Mouse (Mus musculus) ES-E14 (cell line): ENCODE results near the gene Slc12a5. TPM values are rescaled to one million over a fixed set of nuclear protein-coding genes. Genes with fewer than 3 reads are reported as not detected.

ENCODE experiments used
- DNase-seq: peaks from one replicate; pipeline ENCODE4 v3.0.0-alpha.2; 2013; ENCODE audit warnings: low read depth, low spot score
- H3K27ac ChIP-seq: 2 replicates; pipeline ENCODE4 v1.5.1; 2012; ENCODE audit warnings: low read depth, mild to moderate bottlenecking, low read length, moderate library complexity, mixed read lengths; ENCODE audit not compliant: poor library complexity, insufficient read depth, severe bottlenecking
- H3K36me3 ChIP-seq: 2 replicates; pipeline ENCODE4 v1.6.1; 2012; ENCODE audit warnings: mild to moderate bottlenecking, low read length, moderate library complexity, mixed read lengths; ENCODE audit not compliant: control insufficient read depth, poor library complexity, insufficient read depth, severe bottlenecking
- H3K4me1 ChIP-seq, 2 experiments: fragments of 150-350 bp in 1 of 2; sonication (generic) in 1 of 2; 2 replicates each; pipeline ENCODE4 v1.6.1; 2012; ENCODE audit warnings: low read length in 2 of 2, mild to moderate bottlenecking in 1 of 2, mixed read lengths in 1 of 2; ENCODE audit not compliant: control insufficient read depth in 2 of 2, insufficient read depth in 2 of 2, poor library complexity in 1 of 2
- H3K4me3 ChIP-seq, 2 experiments: fragments of 150-350 bp in 1 of 2; sonication (generic) in 1 of 2; 2 replicates each; pipeline ENCODE4 v1.5.1; 2012; ENCODE audit warnings: low read length in 2 of 2, low read depth in 1 of 2, mild to moderate bottlenecking in 1 of 2, mixed read lengths in 1 of 2; ENCODE audit not compliant: insufficient read depth in 1 of 2, poor library complexity in 1 of 2, severe bottlenecking in 1 of 2
- H3K9ac ChIP-seq: 2 replicates; pipeline ENCODE4 v1.6.1; 2012; ENCODE audit warnings: low read depth, mild to moderate bottlenecking, low read length, mixed read lengths; ENCODE audit not compliant: poor library complexity, insufficient read depth, severe bottlenecking
- H3K9me3 ChIP-seq: fragments of 150-350 bp; sonication (generic); 2 replicates; pipeline ENCODE4 v1.6.1; 2012; ENCODE audit warnings: low read depth, mild to moderate bottlenecking, low read length; ENCODE audit not compliant: control insufficient read depth, insufficient read depth
- CHD2 ChIP-seq: IDR thresholded peaks from 2 replicates; pipeline ENCODE4 v1.6.1; 2014; ENCODE audit warnings: mild to moderate bottlenecking, low read depth, low read length, inconsistent platforms
- HCFC1 ChIP-seq: IDR thresholded peaks from 2 replicates; pipeline ENCODE4 v1.6.1; 2012; ENCODE audit warnings: low read length, inconsistent platforms, borderline replicate concordance; ENCODE audit not compliant: insufficient read depth
- MAFK ChIP-seq: IDR thresholded peaks from 2 replicates; pipeline ENCODE4 v1.6.1; 2014; ENCODE audit warnings: mild to moderate bottlenecking, low read depth, low read length, inconsistent platforms; ENCODE audit not compliant: insufficient read depth
- ZC3H11A ChIP-seq: IDR thresholded peaks from 2 replicates; pipeline ENCODE4 v1.6.1; 2012; ENCODE audit warnings: low read depth, mild to moderate bottlenecking, inconsistent platforms, low read length, borderline replicate concordance
- ZNF384 ChIP-seq: IDR thresholded peaks from 2 replicates; pipeline ENCODE4 v1.6.1; 2012; ENCODE audit warnings: low read depth, low read length, inconsistent platforms
- in situ Hi-C, 2 experiments: fragments of 600-800 bp; cut with MboI; formaldehyde crosslinking; loops; one replicate each; pipeline ENCODE4 v1.15.1; 2025; ENCODE audit warnings: low sequenced_read_pairs in 2 of 2, inconsistent platforms in 1 of 2; ENCODE audit not compliant: unreplicated experiment in 2 of 2
- total RNA-seq: library from RNA; depleted of rRNA; stranded (reverse); fragments of 300-350 nt; gene quantifications from 2 replicates; pipeline ENCODE4 v1.2.3, GENCODE M21; 2012

Gene Slc12a5
- total RNA-seq, 1 experiment, result 1.7 TPM

GRCm38 (mm10) chr2:164972646-164973045, 12.0 kb downstream of the Slc12a5 start:
- no peaks in the 10 kb centered on the region for H3K9me3 ChIP-seq
- H3K36me3 ChIP-seq, result no peaks in the 10 kb centered on the region
- in situ Hi-C loops, result no loop called here
- no peak for DNase-seq
- TF ChIP-seq CHD2 (no peak), HCFC1 (no peak), MAFK (no peak), ZNF384 (no peak), ZC3H11A (no peak)
- no peak overlapping the region for H3K27ac ChIP-seq
- no peak overlapping the region for H3K4me3 ChIP-seq
- H3K4me1 ChIP-seq, result peaks cover 0 to 11% of the 10 kb centered on the region in 2 experiments; a peak in 1 of 4 replicates
- no peak overlapping the region for H3K9ac ChIP-seq

GRCm38 (mm10) chr2:164975611-164976010, 15.0 kb downstream of the Slc12a5 start:
- Histone ChIP-seq H3K4me1 (peaks cover 0 to 3% of the 10 kb centered on the region in 2 experiments; a peak in 1 of 4 replicates), H3K9me3 (no peaks in the 10 kb centered on the region), H3K36me3 (no peaks in the 10 kb centered on the region), H3K4me3 (no peak overlapping the region), H3K9ac (no peak overlapping the region), H3K27ac (no peak overlapping the region)
- no peak for DNase-seq
- in situ Hi-C loops, result no loop called here
- TF ChIP-seq MAFK (no peak), ZNF384 (no peak), ZC3H11A (no peak), CHD2 (no peak), HCFC1 (no peak)

GRCm38 (mm10) chr2:164979749-164980148, 19.1 kb downstream of the Slc12a5 start:
- H3K27ac ChIP-seq, result no peak overlapping the region
- no peak overlapping the region for H3K9ac ChIP-seq
- H3K4me3 ChIP-seq, result no peak overlapping the region
- in situ Hi-C loops, result no loop called here
- DNase-seq, result peak; percentile 77
- H3K4me1 ChIP-seq, result no peaks in the 10 kb centered on the region
- no peak for TF ChIP-seq MAFK
- TF ChIP-seq CHD2, result no peak
- no peak for TF ChIP-seq HCFC1
- no peak for TF ChIP-seq ZNF384
- no peak for TF ChIP-seq ZC3H11A
- no peaks in the 10 kb centered on the region for H3K36me3 ChIP-seq
- no peaks in the 10 kb centered on the region for H3K9me3 ChIP-seq

GRCm38 (mm10) chr2:164985962-164986361, 25.4 kb downstream of the Slc12a5 start:
- no peak overlapping the region for H3K9ac ChIP-seq
- H3K27ac ChIP-seq, result no peak overlapping the region
- no peak overlapping the region for H3K4me3 ChIP-seq
- TF ChIP-seq ZNF384, result no peak
- H3K4me1 ChIP-seq, result peaks cover 0 to 4% of the 10 kb centered on the region in 2 experiments; a peak in 1 of 4 replicates
- in situ Hi-C loops, result no loop called here
- no peaks in the 10 kb centered on the region for H3K36me3 ChIP-seq
- DNase-seq, result no peak
- H3K9me3 ChIP-seq, result no peaks in the 10 kb centered on the region

GRCm38 (mm10) chr2:164986371-164987027, 25.9 kb downstream of the Slc12a5 start:
- no peak for TF ChIP-seq CHD2
- no peak for TF ChIP-seq HCFC1
- no peak for TF ChIP-seq ZC3H11A
- no peak for TF ChIP-seq ZNF384
- no peak for TF ChIP-seq MAFK
- no peak for DNase-seq
- in situ Hi-C loops, result no loop called here

More at GRCm38 (mm10) chr2:164986371-164987027, 25.9 kb downstream of the Slc12a5 start:
- peaks cover 0 to 4% of the 10 kb centered on the region in 2 experiments; a peak in 1 of 4 replicates for H3K4me1 ChIP-seq
- H3K9me3 ChIP-seq, result no peaks in the 10 kb centered on the region
- no peak overlapping the region for H3K9ac ChIP-seq
- no peak overlapping the region for H3K4me3 ChIP-seq
- no peak overlapping the region for H3K27ac ChIP-seq
- H3K36me3 ChIP-seq, result no peaks in the 10 kb centered on the region
